Mouse (Mus musculus) megakaryocyte, embryonic 14.5 days (primary cell): ENCODE data around the gene Mta2.

Experiments used
- FLI1 ChIP-seq: IDR thresholded peaks from 2 replicates; pipeline ENCODE4 v1.6.1; 2012; ENCODE audit warnings: low read length, inconsistent platforms, mixed read lengths
- GATA1 ChIP-seq: IDR thresholded peaks from 3 replicates; pipeline ENCODE4 v1.6.1; 2012; ENCODE audit warnings: mixed read lengths, low read length, inconsistent platforms, borderline replicate concordance

GRCm38 (mm10) chr19:8987816-8988215 is 46.1 kb downstream of the Mta2 start:
- TF ChIP-seq FLI1 (no peak), GATA1 (no peak)
